Mouse (Mus musculus): ENCODE data around the gene Ssh2. TPM values are rescaled to one million over a fixed set of nuclear protein-coding genes. Genes with fewer than 3 reads are reported as not detected.

Gene Ssh2
- polyA plus RNA-seq, 1 experiment from 2014 or later, result 3.0 TPM

DNA sequence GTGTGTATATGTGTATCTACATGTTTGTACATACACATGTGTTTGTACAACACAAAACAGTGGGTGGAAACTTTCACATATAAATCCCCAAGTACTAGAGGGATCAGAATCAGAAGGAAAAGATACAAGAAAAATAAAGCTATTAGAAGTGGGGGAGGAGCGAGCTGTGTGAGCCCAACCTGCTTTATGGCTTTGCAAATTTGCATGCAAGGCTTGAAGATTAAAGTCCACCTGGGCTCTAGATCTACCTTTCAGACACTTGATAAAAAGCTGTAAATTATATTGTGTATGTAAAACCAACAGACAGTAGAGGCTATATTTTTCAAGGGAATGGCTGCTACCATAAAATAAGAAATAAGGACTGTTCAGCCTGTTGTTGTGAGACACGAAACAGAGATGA is 34.0 kb upstream of the Ssh2 start:
- DNase-seq (ENCODE audit: low spot score) (no peak), ATAC-seq (ENCODE audit: low FRiP score, low TSS enrichment) (peak; percentile 59)
- no peaks in the 10 kb centered on the region for H3K36me3 ChIP-seq (ENCODE audit: control insufficient read depth, insufficient read depth, low read length)
- no peaks in the 10 kb centered on the region for H3K27me3 ChIP-seq (ENCODE audit: control insufficient read depth, insufficient read depth, low read length)
- H3K4me2 ChIP-seq (replicated peaks; ENCODE audit: low read depth), result no peak overlapping the region
- no peak overlapping the region for H3K9ac ChIP-seq (ENCODE audit: low read length)
- no peak overlapping the region for H3K4me3 ChIP-seq (ENCODE audit: low read depth, low read length)
- no peaks in the 10 kb centered on the region for H3K4me1 ChIP-seq (replicated peaks; ENCODE audit: control insufficient read depth, insufficient read depth)
- H3K9me3 ChIP-seq (ENCODE audit: control insufficient read depth, low read length), result no peaks in the 10 kb centered on the region
- 60% methylated on average over 2 of the region's 2 CpGs for WGBS
- TF ChIP-seq CTCF (IDR thresholded peaks at IDR 0.05; ENCODE audit: low read depth) (no peak), EP300 (optimal IDR thresholded peaks at IDR 0.05) (no peak)
- H3K27ac ChIP-seq (replicated peaks), result no peak overlapping the region

DNA sequence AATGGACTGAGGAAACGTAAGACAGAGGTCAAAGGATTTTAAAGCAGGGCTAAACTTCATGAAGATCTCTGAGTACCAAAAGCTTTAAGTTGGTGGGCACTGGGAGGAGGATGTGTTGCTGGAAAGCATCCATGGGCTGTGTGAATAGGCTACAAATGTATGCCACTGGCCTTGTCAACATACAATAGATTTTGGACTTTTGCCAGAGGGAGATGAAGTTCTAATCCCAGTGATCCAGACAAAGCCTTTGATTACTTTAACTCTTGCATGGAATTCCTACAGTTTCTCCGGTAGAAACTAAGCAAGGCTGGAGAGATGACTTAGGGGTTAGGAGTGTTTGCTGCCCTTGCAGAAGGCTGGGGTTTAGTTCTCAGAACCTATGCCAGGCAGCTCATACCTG is 33.5 kb upstream of the Ssh2 start:
- no peaks in the 10 kb centered on the region for H3K4me1 ChIP-seq (replicated peaks; ENCODE audit: control insufficient read depth, insufficient read depth)
- H3K9me3 ChIP-seq (ENCODE audit: control insufficient read depth, low read length), result no peaks in the 10 kb centered on the region
- no peak overlapping the region for H3K4me2 ChIP-seq (replicated peaks; ENCODE audit: low read depth)
- 26% methylated on average over 2 of the region's 2 CpGs for WGBS
- TF ChIP-seq CTCF (IDR thresholded peaks at IDR 0.05; ENCODE audit: low read depth) (no peak), EP300 (optimal IDR thresholded peaks at IDR 0.05) (no peak)
- ATAC-seq (ENCODE audit: low FRiP score, low TSS enrichment) (no peak), DNase-seq (ENCODE audit: low spot score) (no peak)
- H3K9ac ChIP-seq (ENCODE audit: low read length), result no peak overlapping the region
- H3K27me3 ChIP-seq (ENCODE audit: control insufficient read depth, insufficient read depth, low read length), result no peaks in the 10 kb centered on the region
- H3K36me3 ChIP-seq (ENCODE audit: control insufficient read depth, insufficient read depth, low read length), result no peaks in the 10 kb centered on the region
- H3K4me3 ChIP-seq (ENCODE audit: low read depth, low read length), result no peak overlapping the region
- H3K27ac ChIP-seq (replicated peaks), result no peak overlapping the region

DNA sequence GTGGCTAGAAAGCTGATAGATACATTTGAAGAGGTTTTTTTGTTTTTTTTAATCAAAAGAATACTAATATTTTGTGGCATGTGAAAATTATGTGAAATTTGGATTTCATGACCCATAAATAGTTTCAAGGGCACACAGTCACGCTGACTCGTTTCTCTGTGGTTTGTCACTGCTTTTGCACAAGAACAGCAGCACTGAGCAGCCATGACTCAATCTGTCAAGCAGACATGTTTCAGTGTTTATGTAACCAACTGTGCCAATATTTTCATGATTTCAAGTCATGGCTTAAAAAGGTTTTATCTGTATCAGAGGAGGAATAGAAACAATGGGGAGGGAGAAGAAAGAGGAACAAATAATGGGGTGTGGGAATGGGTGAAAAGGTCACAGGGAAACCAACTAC is 31.2 kb upstream of the Ssh2 start:
- no peak for ATAC-seq (ENCODE audit: low FRiP score, low TSS enrichment)
- Histone ChIP-seq H3K4me2 (replicated peaks; ENCODE audit: low read depth) (no peak overlapping the region), H3K4me3 (ENCODE audit: low read depth, low read length) (no peak overlapping the region), H3K27ac (replicated peaks) (no peak overlapping the region), H3K36me3 (ENCODE audit: control insufficient read depth, insufficient read depth, low read length) (no peaks in the 10 kb centered on the region), H3K9me3 (ENCODE audit: control insufficient read depth, low read length) (no peaks in the 10 kb centered on the region), H3K27me3 (ENCODE audit: control insufficient read depth, insufficient read depth, low read length) (no peaks in the 10 kb centered on the region), H3K9ac (ENCODE audit: low read length) (no peak overlapping the region), H3K4me1 (replicated peaks; ENCODE audit: control insufficient read depth, insufficient read depth) (no peaks in the 10 kb centered on the region)
- TF ChIP-seq EP300 (optimal IDR thresholded peaks at IDR 0.05), result no peak
- no peak for TF ChIP-seq CTCF (IDR thresholded peaks at IDR 0.05; ENCODE audit: low read depth)
- WGBS, result 30% methylated on average over 2 of the region's 2 CpGs
- DNase-seq (ENCODE audit: low spot score), result no peak

DNA sequence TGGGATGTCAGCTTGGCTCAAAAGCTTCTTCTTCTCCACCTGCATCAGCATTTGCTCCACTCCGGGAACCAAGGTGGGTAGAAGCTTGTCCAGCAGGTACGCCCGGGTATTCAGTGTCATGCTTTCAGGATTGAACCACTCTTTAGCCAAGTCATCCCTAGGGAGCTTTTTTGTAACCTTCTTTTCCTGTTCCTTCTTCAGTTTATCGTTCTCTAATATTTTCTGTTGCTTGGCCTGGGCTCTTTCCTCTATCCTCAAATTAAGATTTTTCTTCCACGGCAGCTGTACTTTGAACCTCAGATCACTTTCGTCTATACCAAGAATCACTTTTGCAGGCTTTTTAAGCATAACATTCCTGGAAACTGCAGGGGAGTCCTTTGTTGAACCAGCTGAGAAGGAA is 27.2 kb upstream of the Ssh2 start, which contains the start of gene Efcab5:
Gene Efcab5, minus strand, starts transcription at position 101 of the 400 bp plus-strand sequence.
- no peak within 1 kb of the TSS for H3K27ac ChIP-seq (replicated peaks)
- no peak within 1 kb of the TSS for H3K9ac ChIP-seq (ENCODE audit: low read length)
- WGBS, result 48% methylated on average over 6 of the region's 6 CpGs
- no peak within 1 kb of the TSS for H3K4me3 ChIP-seq (ENCODE audit: low read depth, low read length)
- H3K36me3 ChIP-seq (ENCODE audit: control insufficient read depth, insufficient read depth, low read length), result no peaks in the 10 kb centered on the region
- H3K4me2 ChIP-seq (replicated peaks; ENCODE audit: low read depth), result peak within 1 kb of the TSS; percentile 20
- no peak for TF ChIP-seq CTCF (IDR thresholded peaks at IDR 0.05; ENCODE audit: low read depth)
- TF ChIP-seq EP300 (optimal IDR thresholded peaks at IDR 0.05), result no peak
- H3K4me1 ChIP-seq (replicated peaks; ENCODE audit: control insufficient read depth, insufficient read depth), result no peaks in the 10 kb centered on the region
- ATAC-seq (ENCODE audit: low FRiP score, low TSS enrichment) (no peak), DNase-seq (ENCODE audit: low spot score) (no peak)
- H3K9me3 ChIP-seq (ENCODE audit: control insufficient read depth, low read length), result no peaks in the 10 kb centered on the region
- no peaks in the 10 kb centered on the region for H3K27me3 ChIP-seq (ENCODE audit: control insufficient read depth, insufficient read depth, low read length)

- no peak overlapping the region for H3K4me2 ChIP-seq (replicated peaks; ENCODE audit: low read depth)
- no peak overlapping the region for H3K4me3 ChIP-seq (ENCODE audit: low read depth, low read length)
- H3K9ac ChIP-seq (ENCODE audit: low read length), result no peak overlapping the region
- H3K27me3 ChIP-seq (ENCODE audit: control insufficient read depth, insufficient read depth, low read length), result no peaks in the 10 kb centered on the region
- H3K36me3 ChIP-seq (ENCODE audit: control insufficient read depth, insufficient read depth, low read length), result no peaks in the 10 kb centered on the region
- WGBS, result 72% methylated on average over 5 of the region's 5 CpGs
- ATAC-seq (ENCODE audit: low FRiP score, low TSS enrichment) (no peak), DNase-seq (ENCODE audit: low spot score) (no peak)
- no peak for TF ChIP-seq EP300 (optimal IDR thresholded peaks at IDR 0.05)
- TF ChIP-seq CTCF (IDR thresholded peaks at IDR 0.05; ENCODE audit: low read depth), result no peak
- H3K27ac ChIP-seq (replicated peaks), result no peak overlapping the region
- no peaks in the 10 kb centered on the region for H3K4me1 ChIP-seq (replicated peaks; ENCODE audit: control insufficient read depth, insufficient read depth)
- no peaks in the 10 kb centered on the region for H3K9me3 ChIP-seq (ENCODE audit: control insufficient read depth, low read length)
Observed at GRCm38 (mm10) chr11:77193410-77193809, 22.7 kb upstream of the Ssh2 start.

DNA sequence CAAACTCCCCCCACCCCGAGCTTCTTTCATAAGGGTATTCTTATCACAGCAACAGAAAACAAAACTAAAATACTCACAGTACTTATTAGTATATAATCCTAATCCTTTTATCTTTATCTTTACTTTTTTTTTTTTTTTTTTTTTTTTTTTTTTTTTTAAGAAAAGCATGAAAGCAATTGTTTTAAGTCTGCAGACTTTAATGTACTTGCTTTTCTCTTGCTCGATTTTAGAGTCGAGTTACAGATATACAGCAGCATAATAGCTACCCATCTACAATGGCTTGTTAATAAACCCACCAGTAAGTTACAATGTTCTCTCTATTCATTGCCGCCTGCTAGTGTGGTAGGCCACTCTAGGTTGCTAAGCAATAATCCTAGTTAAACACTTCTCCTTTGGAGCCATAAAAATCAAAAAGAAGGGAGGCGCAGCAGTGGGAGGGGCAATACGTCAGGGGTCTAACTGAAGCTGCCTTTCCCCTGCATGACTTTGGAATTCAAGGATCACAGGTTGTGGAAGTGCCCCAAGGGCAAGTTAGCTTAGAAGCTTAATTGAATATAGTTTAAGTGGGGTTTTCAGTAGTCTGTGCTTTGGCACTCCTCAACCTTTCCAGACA is 22.0 kb upstream of the Ssh2 start:
- no peaks in the 10 kb centered on the region for H3K36me3 ChIP-seq (ENCODE audit: control insufficient read depth, insufficient read depth, low read length)
- DNase-seq (ENCODE audit: low spot score) (no peak), ATAC-seq (ENCODE audit: low FRiP score, low TSS enrichment) (no peak)
- H3K4me3 ChIP-seq (ENCODE audit: low read depth, low read length), result no peak overlapping the region
- H3K27ac ChIP-seq (replicated peaks), result no peak overlapping the region
- WGBS, result 44% methylated on average over 6 of the region's 6 CpGs
- H3K4me2 ChIP-seq (replicated peaks; ENCODE audit: low read depth), result no peak overlapping the region
- H3K4me1 ChIP-seq (replicated peaks; ENCODE audit: control insufficient read depth, insufficient read depth), result no peaks in the 10 kb centered on the region
- no peak for TF ChIP-seq EP300 (optimal IDR thresholded peaks at IDR 0.05)
- H3K9ac ChIP-seq (ENCODE audit: low read length), result no peak overlapping the region
- H3K27me3 ChIP-seq (ENCODE audit: control insufficient read depth, insufficient read depth, low read length), result no peaks in the 10 kb centered on the region
- no peaks in the 10 kb centered on the region for H3K9me3 ChIP-seq (ENCODE audit: control insufficient read depth, low read length)
